Mouse (Mus musculus): Measurements from ENCODE around the gene Scgb1b2.

The Scgb1b2 gene

DNA sequence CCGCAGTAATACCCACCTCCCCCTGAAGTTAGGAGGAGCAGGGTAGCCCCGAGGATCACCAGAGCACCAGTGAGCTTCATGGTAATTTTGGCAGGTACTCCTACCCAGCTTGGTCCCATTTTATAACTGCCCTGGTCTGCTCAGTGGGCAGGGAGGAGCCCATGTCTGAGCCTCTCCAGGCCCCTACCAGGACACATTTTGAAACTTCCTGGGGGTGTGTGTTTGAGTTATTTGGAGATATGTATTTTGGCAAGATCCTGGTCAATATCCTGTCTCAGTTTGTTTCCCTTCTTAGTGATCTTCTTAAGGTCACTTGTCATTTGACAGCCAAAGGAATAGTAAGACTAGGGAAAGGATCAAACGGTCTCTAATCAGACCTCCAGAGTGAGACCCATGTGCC lies at the start of gene Scgb1b2:
Gene Scgb1b2, minus strand, starts transcription at position 101 of the 400 bp plus-strand sequence.
- DNase-seq (ENCODE audit: low read depth, low spot score): no peak

- DNase-seq (ENCODE audit: low read depth, low spot score): no peak
These were observed 1.4 kb downstream of the Scgb1b2 start, which contains the start of gene Scgb2b2 for GRCm38 (mm10) chr7:31290208-31290607. Gene Scgb2b2, plus strand, starts transcription at chr7:31290508.
